Mouse (Mus musculus): Measurements from ENCODE around the gene Slc8b1. TPM values are rescaled to one million over a fixed set of nuclear protein-coding genes. Genes with fewer than 3 reads are reported as not detected.

Gene Slc8b1
- total and polyA plus RNA-seq, 2 experiments from 2014 or later, result 1.9 to 2.5 TPM

GRCm38 (mm10) chr5:120524736-120525135, 13.8 kb downstream of the Slc8b1 start:
- 91% methylated on average over 2 of the region's 2 CpGs for WGBS
- H3K36me3 ChIP-seq (ENCODE audit: insufficient read depth, low read length), result no peaks in the 10 kb centered on the region
- no peaks in the 10 kb centered on the region for H3K27me3 ChIP-seq (ENCODE audit: insufficient read depth, low read length)
- ATAC-seq (ENCODE audit: low FRiP score) (no peak), DNase-seq (ENCODE audit: low spot score) (no peak)
- H3K4me1 ChIP-seq (ENCODE audit: insufficient read depth, low read length), result no peaks in the 10 kb centered on the region
- no peak for TF ChIP-seq CTCF (IDR thresholded peaks at IDR 0.05)
- no peaks in the 10 kb centered on the region for H3K9me3 ChIP-seq (ENCODE audit: low read length)
- H3K27ac ChIP-seq (ENCODE audit: low read depth, low read length), result no peak overlapping the region
- H3K4me2 ChIP-seq (ENCODE audit: low read depth, low read length, poor library complexity, severe bottlenecking), result no peak overlapping the region
- H3K4me3 ChIP-seq (ENCODE audit: low read depth, low read length), result no peak overlapping the region
- no peak overlapping the region for H3K9ac ChIP-seq (replicated peaks; ENCODE audit: low read length, poor library complexity, severe bottlenecking)

GRCm38 (mm10) chr5:120525737-120526136, 14.8 kb downstream of the Slc8b1 start:
- H3K27ac ChIP-seq (ENCODE audit: low read depth, low read length), result no peak overlapping the region
- no peak overlapping the region for H3K4me2 ChIP-seq (ENCODE audit: low read depth, low read length, poor library complexity, severe bottlenecking)
- 38% methylated on average over 5 of the region's 5 CpGs for WGBS
- H3K9me3 ChIP-seq (ENCODE audit: low read length), result no peaks in the 10 kb centered on the region
- H3K9ac ChIP-seq (replicated peaks; ENCODE audit: low read length, poor library complexity, severe bottlenecking), result no peak overlapping the region
- H3K4me1 ChIP-seq (ENCODE audit: insufficient read depth, low read length), result no peaks in the 10 kb centered on the region
- H3K27me3 ChIP-seq (ENCODE audit: insufficient read depth, low read length), result no peaks in the 10 kb centered on the region
- DNase-seq (ENCODE audit: low spot score) (no peak), ATAC-seq (ENCODE audit: low FRiP score) (no peak)
- peak; percentile 65 for TF ChIP-seq CTCF (IDR thresholded peaks at IDR 0.05)
- H3K4me3 ChIP-seq (ENCODE audit: low read depth, low read length), result no peak overlapping the region
- H3K36me3 ChIP-seq (ENCODE audit: insufficient read depth, low read length), result no peaks in the 10 kb centered on the region

- H3K9ac ChIP-seq (replicated peaks; ENCODE audit: low read length, poor library complexity, severe bottlenecking), result no peak overlapping the region
- H3K9me3 ChIP-seq (ENCODE audit: low read length), result no peaks in the 10 kb centered on the region
- no peak overlapping the region for H3K4me3 ChIP-seq (ENCODE audit: low read depth, low read length)
- no peaks in the 10 kb centered on the region for H3K4me1 ChIP-seq (ENCODE audit: insufficient read depth, low read length)
- no peak overlapping the region for H3K4me2 ChIP-seq (ENCODE audit: low read depth, low read length, poor library complexity, severe bottlenecking)
- H3K27ac ChIP-seq (ENCODE audit: low read depth, low read length), result no peak overlapping the region
- TF ChIP-seq CTCF (IDR thresholded peaks at IDR 0.05), result no peak
- H3K36me3 ChIP-seq (ENCODE audit: insufficient read depth, low read length), result no peaks in the 10 kb centered on the region
- no peak for ATAC-seq (ENCODE audit: low FRiP score)
- no peaks in the 10 kb centered on the region for H3K27me3 ChIP-seq (ENCODE audit: insufficient read depth, low read length)
- 86% methylated on average over 11 of the region's 11 CpGs for WGBS
- no peak for DNase-seq (ENCODE audit: low spot score)
Measured at GRCm38 (mm10) chr5:120526311-120526710, 15.3 kb downstream of the Slc8b1 start.

- no peak overlapping the region for H3K9ac ChIP-seq (replicated peaks; ENCODE audit: low read length, poor library complexity, severe bottlenecking)
- WGBS, result 93% methylated on average over 14 of the region's 20 CpGs
- DNase-seq (ENCODE audit: low spot score) (no peak), ATAC-seq (ENCODE audit: low FRiP score) (no peak)
- TF ChIP-seq CTCF (IDR thresholded peaks at IDR 0.05), result no peak
- no peaks in the 10 kb centered on the region for H3K4me1 ChIP-seq (ENCODE audit: insufficient read depth, low read length)
- no peak overlapping the region for H3K4me2 ChIP-seq (ENCODE audit: low read depth, low read length, poor library complexity, severe bottlenecking)
- no peaks in the 10 kb centered on the region for H3K27me3 ChIP-seq (ENCODE audit: insufficient read depth, low read length)
- H3K36me3 ChIP-seq (ENCODE audit: insufficient read depth, low read length), result no peaks in the 10 kb centered on the region
- no peaks in the 10 kb centered on the region for H3K9me3 ChIP-seq (ENCODE audit: low read length)
- no peak overlapping the region for H3K4me3 ChIP-seq (ENCODE audit: low read depth, low read length)
- H3K27ac ChIP-seq (ENCODE audit: low read depth, low read length), result no peak overlapping the region
Measured at GRCm38 (mm10) chr5:120527296-120527964, 16.5 kb downstream of the Slc8b1 start.

GRCm38 (mm10) chr5:120531631-120532030, 20.7 kb downstream of the Slc8b1 start:
- Histone ChIP-seq H3K27me3 (ENCODE audit: insufficient read depth, low read length) (no peaks in the 10 kb centered on the region), H3K9me3 (ENCODE audit: low read length) (no peaks in the 10 kb centered on the region), H3K4me1 (ENCODE audit: insufficient read depth, low read length) (no peaks in the 10 kb centered on the region; the same call in 1 of the 2 replicates), H3K9ac (replicated peaks; ENCODE audit: low read length, poor library complexity, severe bottlenecking) (no peak overlapping the region), H3K4me2 (ENCODE audit: low read depth, low read length, poor library complexity, severe bottlenecking) (no peak overlapping the region), H3K36me3 (ENCODE audit: insufficient read depth, low read length) (no peaks in the 10 kb centered on the region), H3K4me3 (ENCODE audit: low read depth, low read length) (no peak overlapping the region), H3K27ac (ENCODE audit: low read depth, low read length) (no peak overlapping the region)
- TF ChIP-seq CTCF (IDR thresholded peaks at IDR 0.05), result no peak
- WGBS, result 89% methylated on average over 8 of the region's 8 CpGs
- DNase-seq (ENCODE audit: low spot score) (no peak), ATAC-seq (ENCODE audit: low FRiP score) (no peak)

GRCm38 (mm10) chr5:120534071-120534685, 23.2 kb downstream of the Slc8b1 start:
- peaks cover 10% of the 10 kb centered on the region for H3K36me3 ChIP-seq (ENCODE audit: insufficient read depth, low read length)
- 48% methylated on average over 15 of the region's 15 CpGs for WGBS
- ATAC-seq (ENCODE audit: low FRiP score) (no peak; the same call in 1 of the 2 replicates), DNase-seq (ENCODE audit: low spot score) (peak; percentile 51)
- peak overlapping the region; percentile 26; the same call in 1 of the 2 replicates for H3K27ac ChIP-seq (ENCODE audit: low read depth, low read length)
- H3K9me3 ChIP-seq (ENCODE audit: low read length), result no peaks in the 10 kb centered on the region
- H3K4me3 ChIP-seq (ENCODE audit: low read depth, low read length), result no peak overlapping the region
- no peak overlapping the region for H3K4me2 ChIP-seq (ENCODE audit: low read depth, low read length, poor library complexity, severe bottlenecking)
- no peaks in the 10 kb centered on the region; the same call in 1 of the 2 replicates for H3K4me1 ChIP-seq (ENCODE audit: insufficient read depth, low read length)
- TF ChIP-seq CTCF (IDR thresholded peaks at IDR 0.05), result no peak
- no peaks in the 10 kb centered on the region for H3K27me3 ChIP-seq (ENCODE audit: insufficient read depth, low read length)
- no peak overlapping the region for H3K9ac ChIP-seq (replicated peaks; ENCODE audit: low read length, poor library complexity, severe bottlenecking)

Data from midbrain, postnatal 0 days (tissue).